ENCODE assay signal across 8 mouse cellular contexts in the genomic region with DNA sequence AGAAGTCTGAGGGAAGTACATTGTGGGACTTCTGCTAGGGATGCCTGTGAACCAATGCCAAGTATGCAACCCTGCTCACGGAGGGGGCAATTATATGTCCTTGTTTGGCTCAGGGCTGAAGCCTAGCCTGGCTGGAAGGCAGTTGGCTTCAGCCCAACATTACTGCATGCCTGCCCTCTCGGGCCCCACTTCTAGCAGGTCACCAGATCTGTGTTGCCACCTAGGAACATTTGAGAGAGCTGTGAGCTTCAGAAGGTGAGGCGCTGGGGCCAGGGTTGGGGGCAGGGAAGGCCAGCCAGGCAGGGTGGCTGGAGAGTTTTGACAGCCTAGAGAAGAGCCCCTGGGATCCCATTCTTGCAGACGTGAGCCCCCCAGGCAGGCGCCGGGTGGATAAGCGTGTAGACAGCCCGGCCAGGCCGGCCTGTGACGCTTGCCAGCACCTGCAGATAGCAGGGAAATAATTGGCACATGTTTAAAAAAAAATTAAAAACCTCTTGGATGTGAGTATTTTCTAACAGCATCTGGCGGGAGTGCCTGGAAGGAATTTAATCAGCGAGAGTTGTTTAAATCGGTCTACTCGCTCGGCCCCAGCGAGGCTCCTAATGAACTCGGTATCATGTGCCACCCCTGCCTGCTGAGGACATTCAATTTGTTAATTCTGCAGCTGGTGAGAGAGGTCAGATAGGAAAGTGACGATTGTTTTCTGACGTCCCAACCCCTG.
DNase-seq lines count a peak whose midpoint lies in the region; ATAC-seq and TF ChIP-seq lines count a peak whose summit lies in the region.

No protein-coding gene starts in this region.

- WGBS in forebrain, embryonic 12.5 days = 3% methylated on average over 19 of the region's 19 CpGs
- WGBS in hindbrain, embryonic 11.5 days = 12% methylated on average over 19 of the region's 19 CpGs
- 3% methylated on average over 19 of the region's 19 CpGs for WGBS in limb, embryonic 13.5 days
- 14% methylated on average over 19 of the region's 19 CpGs for WGBS in neural tube, embryonic 13.5 days

- TF ChIP-seq POLR2A in brain, embryonic 14.5 days (IDR thresholded peaks at IDR 0.05; ENCODE audit: borderline replicate concordance, extremely low read depth, insufficient read depth, insufficient read length, poor library complexity, severe bottlenecking) = no peak

- peak; percentile 90 for DNase-seq in brain, embryonic 14.5 days (ENCODE audit: low read depth)
- DNase-seq in hindbrain, embryonic 11.5 days (ENCODE audit: low spot score) = peak; percentile 33
- DNase-seq in cerebellum, adult 8-10 months = no peak
- DNase-seq in thymus, postnatal 36 days = no peak

- H3K4me1 ChIP-seq in forebrain, embryonic 12.5 days = peaks cover 14% of the 10 kb centered on the region
- no peaks in the 10 kb centered on the region for H3K4me1 ChIP-seq in hindbrain, embryonic 11.5 days (replicated peaks; ENCODE audit: control insufficient read depth, insufficient read depth, low read length)
- H3K4me1 ChIP-seq in limb, embryonic 13.5 days = peaks cover 15% of the 10 kb centered on the region
- peaks cover 20% of the 10 kb centered on the region for H3K4me1 ChIP-seq in neural tube, embryonic 13.5 days (replicated peaks)

- peak overlapping the region; percentile 37; the same call in 1 of the 2 replicates for H3K27ac ChIP-seq in forebrain, embryonic 12.5 days
- no peak overlapping the region for H3K27ac ChIP-seq in hindbrain, embryonic 11.5 days (ENCODE audit: low read depth, low read length)
- H3K27ac ChIP-seq in limb, embryonic 13.5 days = no peak overlapping the region
- peak overlapping the region; percentile 61 for H3K27ac ChIP-seq in neural tube, embryonic 13.5 days (replicated peaks)

- H3K36me3 ChIP-seq in forebrain, embryonic 12.5 days (replicated peaks) = no peaks in the 10 kb centered on the region
- no peaks in the 10 kb centered on the region for H3K36me3 ChIP-seq in hindbrain, embryonic 11.5 days (ENCODE audit: control insufficient read depth, insufficient read depth, low read length)
- H3K36me3 ChIP-seq in limb, embryonic 13.5 days = no peaks in the 10 kb centered on the region
- no peaks in the 10 kb centered on the region for H3K36me3 ChIP-seq in neural tube, embryonic 13.5 days

- H3K27me3 ChIP-seq in forebrain, embryonic 12.5 days = peaks cover 3% of the 10 kb centered on the region; the same call in 1 of the 2 replicates
- no peaks in the 10 kb centered on the region for H3K27me3 ChIP-seq in hindbrain, embryonic 11.5 days (ENCODE audit: control insufficient read depth, insufficient read depth, low read length)
- no peaks in the 10 kb centered on the region for H3K27me3 ChIP-seq in limb, embryonic 13.5 days
- H3K27me3 ChIP-seq in neural tube, embryonic 13.5 days = no peaks in the 10 kb centered on the region

- 0 out of 2 replicates have a peak overlapping the region, but pooled peaks have one; percentile 12 for H3K9ac ChIP-seq in forebrain, embryonic 12.5 days
- H3K9ac ChIP-seq in hindbrain, embryonic 11.5 days (ENCODE audit: low read depth, low read length) = no peak overlapping the region
- no peak overlapping the region for H3K9ac ChIP-seq in limb, embryonic 13.5 days
- H3K9ac ChIP-seq in neural tube, embryonic 13.5 days = 0 out of 2 replicates have a peak overlapping the region, but pooled peaks have one; percentile 38

- H3K4me3 ChIP-seq in forebrain, embryonic 12.5 days (replicated peaks) = peak overlapping the region; percentile 7; the same call in 1 of the 2 replicates
- no peak overlapping the region for H3K4me3 ChIP-seq in hindbrain, embryonic 11.5 days (ENCODE audit: low read depth, low read length)
- peak overlapping the region; percentile 16 for H3K4me3 ChIP-seq in limb, embryonic 13.5 days
- H3K4me3 ChIP-seq in neural tube, embryonic 13.5 days = peak overlapping the region; percentile 11; the same call in 1 of the 2 replicates

- H3K9me3 ChIP-seq in forebrain, embryonic 12.5 days = no peaks in the 10 kb centered on the region
- no peaks in the 10 kb centered on the region for H3K9me3 ChIP-seq in hindbrain, embryonic 11.5 days (ENCODE audit: control insufficient read depth, low read length)
- no peaks in the 10 kb centered on the region for H3K9me3 ChIP-seq in limb, embryonic 13.5 days
- no peaks in the 10 kb centered on the region for H3K9me3 ChIP-seq in neural tube, embryonic 13.5 days

- no peak for TF ChIP-seq CTCF in brain, embryonic 14.5 days (IDR thresholded peaks at IDR 0.05; ENCODE audit: borderline replicate concordance, extremely low read depth, insufficient read depth, insufficient read length)

- peak overlapping the region; percentile 48 for H3K4me2 ChIP-seq in forebrain, embryonic 12.5 days
- peak overlapping the region; percentile 24 for H3K4me2 ChIP-seq in hindbrain, embryonic 11.5 days (replicated peaks; ENCODE audit: low read depth, low read length)
- H3K4me2 ChIP-seq in limb, embryonic 13.5 days (replicated peaks) = peak overlapping the region; percentile 59
- peak overlapping the region; percentile 49 for H3K4me2 ChIP-seq in neural tube, embryonic 13.5 days

- peak; percentile 79 for ATAC-seq in forebrain, embryonic 12.5 days (ENCODE audit: low FRiP score)
- peak; percentile 71 for ATAC-seq in hindbrain, embryonic 11.5 days (ENCODE audit: low FRiP score)
- ATAC-seq in limb, embryonic 13.5 days (ENCODE audit: low FRiP score, low read depth) = peak; percentile 85
- ATAC-seq in neural tube, embryonic 13.5 days (ENCODE audit: low read depth) = peak; percentile 80
- ATAC-seq in erythroblast, adult 5-6 weeks (replicated peaks; ENCODE audit: low FRiP score, poor library complexity, severe bottlenecking) = no peak

Comparison
In these comparisons a context has a peak if more than half of its experiments do, and no peak if none do; other contexts are left out.
1. DNase-seq: peak in brain, embryonic 14.5 days (single experiment) and hindbrain, embryonic 11.5 days (single experiment); none in cerebellum, adult 8-10 months (single experiment) and thymus, postnatal 36 days (0 of 2).
2. H3K27ac ChIP-seq: peak in forebrain, embryonic 12.5 days (single experiment) and neural tube, embryonic 13.5 days (single experiment); none in hindbrain, embryonic 11.5 days (single experiment) and limb, embryonic 13.5 days (single experiment).
3. H3K9ac ChIP-seq: peak in forebrain, embryonic 12.5 days (single experiment) and neural tube, embryonic 13.5 days (single experiment); none in hindbrain, embryonic 11.5 days (single experiment) and limb, embryonic 13.5 days (single experiment).
4. Peak in every context shown above with its lines, with median percentiles within 50 percentile points of each other: H3K4me2 ChIP-seq.